ENCODE assay signal across 9 mouse cellular contexts in the genomic region with DNA sequence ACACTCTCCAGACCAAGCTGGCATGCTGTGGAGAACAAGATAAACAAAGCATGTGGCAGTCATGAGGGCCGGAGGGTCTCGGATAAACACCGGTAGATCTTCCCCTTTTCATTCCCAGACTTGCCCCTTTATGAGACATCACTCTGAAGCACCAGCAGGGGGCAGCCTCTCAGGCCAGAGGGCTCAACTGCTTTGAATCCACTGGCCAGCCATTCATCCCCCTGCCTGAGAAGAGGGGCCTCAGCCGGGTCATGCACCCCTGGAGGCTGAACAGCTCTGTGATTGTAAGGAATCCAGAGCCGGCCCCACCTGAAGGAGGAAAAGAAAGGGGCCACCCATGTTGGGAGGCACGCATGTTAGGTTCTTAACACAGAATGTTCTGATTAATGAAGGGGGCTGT.
DNase-seq lines count a peak whose midpoint lies in the region; ATAC-seq and TF ChIP-seq lines count a peak whose summit lies in the region.
"Had no signal": no experiment of that assay in that cellular context is flagged by ENCODE, and none has a peak within 500 bp of the region (broad histone marks: within the 10 kb centered on the region; RNA-seq: fewer than 3 reads in every experiment).

No protein-coding gene starts in this region.

- no peaks in the 10 kb centered on the region for H3K79me2 ChIP-seq in CH12.LX (replicated peaks; ENCODE audit: control insufficient read depth, extremely low read depth, insufficient read depth, poor library complexity, severe bottlenecking)

- TF ChIP-seq EP300 in CH12.LX (IDR thresholded peaks at IDR 0.05; ENCODE audit: low read length): no peak
- TF ChIP-seq EP300 in liver, postnatal 0 days (IDR thresholded peaks at IDR 0.05; ENCODE audit: low read depth): no peak

- ATAC-seq in heart, embryonic 13.5 days (ENCODE audit: extremely low read depth, insufficient number of reproducible peaks, low FRiP score, low TSS enrichment): no peak
- no peak for ATAC-seq in liver, postnatal 0 days
- ATAC-seq in monocyte, adult 5-6 weeks (replicated peaks; ENCODE audit: insufficient number of reproducible peaks, low FRiP score, low TSS enrichment, poor library complexity, severe bottlenecking): no peak

- H3K4me3 ChIP-seq in CH12.LX (replicated peaks in 1 of 3; ENCODE audit: low read depth in 2 of 3, low read length in 2 of 3, poor library complexity in 1 of 3): no peak overlapping the region
- H3K4me3 ChIP-seq in heart, embryonic 13.5 days: no peak overlapping the region
- no peak overlapping the region for H3K4me3 ChIP-seq in liver, postnatal 0 days (ENCODE audit: low read depth, low read length)
- H3K4me3 ChIP-seq: erythroblast, embryonic 14.5 days; megakaryocyte, embryonic 14.5 days had no signal

- no peaks in the 10 kb centered on the region for H3K36me3 ChIP-seq in CH12.LX (replicated peaks in 1 of 2; ENCODE audit: control insufficient read depth in 1 of 2, insufficient read depth in 1 of 2, low read length in 1 of 2)
- H3K36me3 ChIP-seq in heart, embryonic 13.5 days: no peaks in the 10 kb centered on the region
- no peaks in the 10 kb centered on the region for H3K36me3 ChIP-seq in liver, postnatal 0 days (replicated peaks; ENCODE audit: insufficient read depth, low read length)

- no peak overlapping the region for H3K9ac ChIP-seq in CH12.LX (ENCODE audit: insufficient read depth, low read depth)
- H3K9ac ChIP-seq in heart, embryonic 13.5 days: peak overlapping the region; percentile 8; the same call in 1 of the 2 replicates
- no peak overlapping the region for H3K9ac ChIP-seq in liver, postnatal 0 days (replicated peaks)

- H3K4me2 ChIP-seq in CH12.LX (ENCODE audit: insufficient read depth, low read depth, poor library complexity, severe bottlenecking): no peak overlapping the region
- no peak overlapping the region for H3K4me2 ChIP-seq in heart, embryonic 13.5 days
- H3K4me2 ChIP-seq in liver, postnatal 0 days (ENCODE audit: low read depth, low read length): no peak overlapping the region

- TF ChIP-seq RAD21 in CH12.LX (IDR thresholded peaks at IDR 0.05; ENCODE audit: low read depth, low read length): peak; percentile 32

- peaks cover 92% of the 10 kb centered on the region for H3K27me3 ChIP-seq in CH12.LX (replicated peaks)
- H3K27me3 ChIP-seq in heart, embryonic 13.5 days (replicated peaks): peaks cover 75% of the 10 kb centered on the region
- H3K27me3 ChIP-seq in liver, postnatal 0 days (ENCODE audit: insufficient read depth, low read length): no peaks in the 10 kb centered on the region

- TF ChIP-seq CTCF in CH12.LX (conservative IDR thresholded peaks at IDR 0.05 in 1 of 2, IDR thresholded peaks at IDR 0.05 in 1 of 2; ENCODE audit: low read depth in 2 of 2, low read length in 2 of 2): peak; percentile 52 to 80; a peak in 3 of 4 replicates
- peak; percentile 80 for TF ChIP-seq CTCF in liver, postnatal 0 days (IDR thresholded peaks at IDR 0.05; ENCODE audit: low read depth)

- in situ Hi-C loops in CH12.LX (cut with MboI; ENCODE audit: low pct_ligation_motif_present, low pct_unique_long_range_greater_than_20kb, low sequenced_read_pairs): no loop called here

- peak; percentile 62 for DNase-seq in kidney, adult 18-20 months
- no peak for DNase-seq in kidney, adult 9 months
- DNase-seq in CH12.LX (ENCODE audit: extremely low read depth): peak; percentile 44
- peak; percentile 40 for DNase-seq in adrenal gland, adult 2 months
- DNase-seq in liver, postnatal 0 days: peak; percentile 51

- H3K9me3 ChIP-seq in CH12.LX (replicated peaks; ENCODE audit: low read length): no peaks in the 10 kb centered on the region
- H3K9me3 ChIP-seq in heart, embryonic 13.5 days: no peaks in the 10 kb centered on the region
- no peaks in the 10 kb centered on the region for H3K9me3 ChIP-seq in liver, postnatal 0 days (ENCODE audit: low read length)
- H3K9me3 ChIP-seq: megakaryocyte, embryonic 14.5 days had no signal

- WGBS in heart, embryonic 13.5 days: 18% methylated on average over 6 of the region's 6 CpGs
- 22% methylated on average over 6 of the region's 6 CpGs for WGBS in liver, postnatal 0 days (ENCODE audit: insufficient replicate concordance)

- 0 out of 4 replicates have a peak, but pooled peaks cover 0 to 2% of the 10 kb centered on the region in 2 experiments for H3K4me1 ChIP-seq in CH12.LX (ENCODE audit: control insufficient read depth in 1 of 2, insufficient read depth in 2 of 2)
- H3K4me1 ChIP-seq in heart, embryonic 13.5 days: peaks cover 46% of the 10 kb centered on the region
- H3K4me1 ChIP-seq in liver, postnatal 0 days (ENCODE audit: insufficient read depth): no peaks in the 10 kb centered on the region

- dilution Hi-C loops in CH12.LX (cut with MboI; ENCODE audit: extremely low pct_ligation_motif_present, extremely low pct_unique_long_range_greater_than_20kb, low sequenced_read_pairs): no loop called here

- TF ChIP-seq POLR2A in CH12.LX (IDR thresholded peaks at IDR 0.05; ENCODE audit: low read depth, low read length): no peak

- no peak overlapping the region for H3K27ac ChIP-seq in CH12.LX (ENCODE audit: insufficient read depth, low read depth)
- no peak overlapping the region for H3K27ac ChIP-seq in heart, embryonic 13.5 days (replicated peaks)
- H3K27ac ChIP-seq in liver, postnatal 0 days (ENCODE audit: low read depth): no peak overlapping the region

TF ChIP-seq in CH12.LX, 34 proteins besides CTCF, POLR2A, EP300 and RAD21:
- TF ChIP-seq SMC3 (IDR thresholded peaks at IDR 0.05; ENCODE audit: low read depth, low read length) (peak; percentile 70), ETS1 (conservative IDR thresholded peaks at IDR 0.05; ENCODE audit: low read depth, low read length) (no peak)
TF ChIP-seq in CH12.LX: peak in this region for 1.
